Mouse (Mus musculus): ENCODE measurements at regions not wholly inside any gene's neighbourhood (a gene's known extent, or its start where the extent isn't known, plus 50 kb on each side); places are given as distances from the start of the nearest gene placed in this dataset.

DNA sequence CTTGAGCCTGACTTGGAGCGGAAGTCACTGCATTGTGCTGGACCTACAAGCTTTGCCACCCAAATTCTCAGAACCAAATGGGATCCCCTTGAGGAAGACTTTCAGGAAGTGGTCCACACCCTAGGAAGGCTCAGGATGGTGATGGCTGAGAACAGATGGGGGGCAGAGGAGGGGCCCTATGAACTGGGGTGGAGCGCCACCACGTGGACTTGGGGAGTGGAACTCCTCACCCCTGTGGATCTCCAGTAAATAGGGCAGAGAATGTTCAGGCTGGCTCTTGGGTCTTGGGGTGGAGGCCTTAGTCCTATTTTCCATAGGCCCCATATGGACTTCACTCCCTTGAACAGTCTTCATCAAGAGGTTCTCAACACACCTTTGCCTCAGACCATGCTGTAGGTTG lies 260.6 kb downstream of the Dysf start:
- H3K4me3 ChIP-seq (replicated peaks), result no peak overlapping the region
- H3K9me3 ChIP-seq (ENCODE audit: control insufficient read depth, low read length), result peaks cover 5% of the 10 kb centered on the region
- H3K27me3 ChIP-seq (ENCODE audit: control insufficient read depth), result no peaks in the 10 kb centered on the region
- H3K4me1 ChIP-seq (ENCODE audit: control insufficient read depth), result no peaks in the 10 kb centered on the region
- no peaks in the 10 kb centered on the region for H3K36me3 ChIP-seq (ENCODE audit: control insufficient read depth)
- no peak for TF ChIP-seq GATA1 (IDR thresholded peaks at IDR 0.05; ENCODE audit: low read length)
- no peak for TF ChIP-seq TAL1 (IDR thresholded peaks at IDR 0.05; ENCODE audit: low read length)

DNA sequence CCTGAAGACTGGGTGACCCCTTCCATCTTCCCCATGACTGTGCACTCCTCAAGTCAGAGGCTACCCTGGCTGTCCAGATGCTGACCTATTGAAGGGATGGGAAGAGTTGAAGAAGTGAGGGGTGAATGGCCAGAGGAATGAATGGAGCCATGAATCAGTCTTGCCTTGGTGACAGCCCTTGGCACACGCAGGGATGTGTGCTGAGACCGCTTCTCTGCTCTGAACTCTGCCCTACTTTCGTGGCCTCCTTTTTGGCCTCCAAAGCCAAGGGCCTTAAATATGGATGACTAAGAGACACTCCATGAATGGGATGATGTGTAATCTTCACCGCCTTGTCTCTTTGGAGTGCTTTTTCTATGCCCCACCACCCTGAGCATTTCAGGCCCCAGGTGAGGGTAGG lies 259.7 kb downstream of the Dysf start:
- H3K4me1 ChIP-seq (ENCODE audit: control insufficient read depth), result no peaks in the 10 kb centered on the region
- TF ChIP-seq TAL1 (IDR thresholded peaks at IDR 0.05; ENCODE audit: low read length), result no peak
- no peaks in the 10 kb centered on the region for H3K36me3 ChIP-seq (ENCODE audit: control insufficient read depth)
- no peaks in the 10 kb centered on the region for H3K9me3 ChIP-seq (ENCODE audit: control insufficient read depth, low read length)
- no peak overlapping the region for H3K4me3 ChIP-seq (replicated peaks)
- H3K27me3 ChIP-seq (ENCODE audit: control insufficient read depth), result no peaks in the 10 kb centered on the region

DNA sequence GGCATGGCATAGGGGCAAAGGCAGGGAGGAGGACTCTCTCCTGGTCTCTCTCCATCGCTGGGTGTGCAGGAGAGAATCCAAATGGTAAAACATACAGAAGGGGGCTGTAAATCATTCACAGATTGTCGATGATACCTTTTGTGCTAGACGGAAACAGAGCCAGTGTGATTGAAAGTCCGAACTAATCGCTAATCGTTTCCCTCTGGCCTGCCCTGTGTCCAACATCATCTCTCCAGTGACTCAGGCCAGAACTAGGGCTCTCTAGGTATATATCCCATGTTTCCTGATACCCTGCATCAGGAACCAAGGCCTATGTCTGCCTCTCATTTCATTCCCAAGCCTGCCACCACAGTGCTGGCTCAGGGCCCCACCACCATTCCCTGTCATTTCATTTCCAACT lies 259.1 kb downstream of the Dysf start:
- H3K36me3 ChIP-seq (ENCODE audit: control insufficient read depth), result no peaks in the 10 kb centered on the region
- H3K4me1 ChIP-seq (ENCODE audit: control insufficient read depth), result no peaks in the 10 kb centered on the region
- H3K4me3 ChIP-seq (replicated peaks), result no peak overlapping the region
- no peak for TF ChIP-seq GATA1 (IDR thresholded peaks at IDR 0.05; ENCODE audit: low read length)
- no peak for TF ChIP-seq TAL1 (IDR thresholded peaks at IDR 0.05; ENCODE audit: low read length)
- H3K9me3 ChIP-seq (ENCODE audit: control insufficient read depth, low read length), result no peaks in the 10 kb centered on the region
- no peaks in the 10 kb centered on the region for H3K27me3 ChIP-seq (ENCODE audit: control insufficient read depth)

DNA sequence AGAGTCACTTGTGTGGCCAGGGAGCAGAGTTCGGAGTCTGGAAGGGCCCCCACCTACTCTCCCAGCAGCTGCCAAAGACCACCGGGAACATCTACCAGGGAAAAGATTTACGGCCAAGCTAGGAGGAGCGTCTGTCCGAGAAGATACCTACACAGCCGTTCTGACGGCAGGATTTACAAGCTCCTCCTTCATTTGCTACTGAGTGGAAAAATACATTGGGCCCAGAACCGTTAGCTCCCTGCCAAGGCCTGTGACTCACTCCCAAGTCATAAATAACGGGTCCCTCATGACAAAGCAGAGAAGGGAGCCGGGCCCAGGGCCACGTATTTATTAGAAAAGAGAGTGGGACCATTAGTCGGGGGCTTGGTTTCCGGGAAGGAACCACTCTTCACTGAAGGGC lies 258.3 kb downstream of the Dysf start:
- TF ChIP-seq TAL1 (IDR thresholded peaks at IDR 0.05; ENCODE audit: low read length) (no peak), GATA1 (IDR thresholded peaks at IDR 0.05; ENCODE audit: low read length) (no peak)
- no peaks in the 10 kb centered on the region for H3K27me3 ChIP-seq (ENCODE audit: control insufficient read depth)
- no peaks in the 10 kb centered on the region for H3K4me1 ChIP-seq (ENCODE audit: control insufficient read depth)
- no peaks in the 10 kb centered on the region for H3K9me3 ChIP-seq (ENCODE audit: control insufficient read depth, low read length)
- no peaks in the 10 kb centered on the region for H3K36me3 ChIP-seq (ENCODE audit: control insufficient read depth)
- no peak overlapping the region for H3K4me3 ChIP-seq (replicated peaks)

DNA sequence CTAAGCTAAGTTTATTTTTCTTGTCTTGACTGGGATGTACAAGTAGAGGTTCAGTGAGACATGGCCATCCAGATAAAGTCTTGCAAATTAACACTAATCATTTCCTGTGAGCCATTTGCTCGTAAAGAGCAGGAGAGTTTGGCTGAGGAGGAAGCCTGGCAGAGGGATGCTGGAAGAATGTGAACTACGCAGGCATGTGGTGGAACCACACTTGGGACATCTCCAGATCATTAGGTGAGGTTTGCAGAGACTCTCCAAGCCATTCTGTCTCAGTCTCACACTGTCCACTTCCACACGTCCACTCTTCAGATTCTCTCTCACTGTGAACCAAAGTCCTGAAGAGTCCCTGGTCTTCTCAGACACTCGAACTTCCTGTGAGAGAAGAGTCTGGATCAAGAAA lies 256.3 kb downstream of the Dysf start:
- Histone ChIP-seq H3K27me3 (ENCODE audit: control insufficient read depth) (no peaks in the 10 kb centered on the region), H3K4me1 (ENCODE audit: control insufficient read depth) (no peaks in the 10 kb centered on the region), H3K36me3 (ENCODE audit: control insufficient read depth) (no peaks in the 10 kb centered on the region), H3K4me3 (replicated peaks) (no peak overlapping the region), H3K9me3 (ENCODE audit: control insufficient read depth, low read length) (no peaks in the 10 kb centered on the region)
- no peak for TF ChIP-seq GATA1 (IDR thresholded peaks at IDR 0.05; ENCODE audit: low read length)
- TF ChIP-seq TAL1 (IDR thresholded peaks at IDR 0.05; ENCODE audit: low read length), result no peak

DNA sequence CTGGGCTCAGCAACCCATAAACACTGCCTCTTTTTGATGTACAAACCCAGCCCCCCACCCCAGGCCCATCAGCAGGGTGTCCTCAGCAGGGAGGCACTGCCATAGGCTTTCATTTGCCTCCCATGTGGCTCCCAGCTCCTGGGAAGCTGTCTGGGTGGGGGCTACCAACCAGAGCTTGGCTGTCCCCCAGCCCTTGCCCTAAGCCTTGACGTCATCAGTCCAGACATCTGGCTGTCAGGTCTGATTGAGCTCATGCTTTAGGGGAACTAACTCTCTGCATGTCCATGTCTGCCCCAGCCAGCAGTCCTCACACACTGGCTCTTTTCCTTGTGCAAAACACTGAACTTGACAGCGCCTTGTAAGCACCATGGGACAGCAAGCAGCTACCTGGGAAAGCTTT lies 255.3 kb downstream of the Dysf start:
- Histone ChIP-seq H3K4me1 (ENCODE audit: control insufficient read depth) (no peaks in the 10 kb centered on the region), H3K27me3 (ENCODE audit: control insufficient read depth) (no peaks in the 10 kb centered on the region)
- TF ChIP-seq GATA1 (IDR thresholded peaks at IDR 0.05; ENCODE audit: low read length), result no peak
- TF ChIP-seq TAL1 (IDR thresholded peaks at IDR 0.05; ENCODE audit: low read length), result no peak

DNA sequence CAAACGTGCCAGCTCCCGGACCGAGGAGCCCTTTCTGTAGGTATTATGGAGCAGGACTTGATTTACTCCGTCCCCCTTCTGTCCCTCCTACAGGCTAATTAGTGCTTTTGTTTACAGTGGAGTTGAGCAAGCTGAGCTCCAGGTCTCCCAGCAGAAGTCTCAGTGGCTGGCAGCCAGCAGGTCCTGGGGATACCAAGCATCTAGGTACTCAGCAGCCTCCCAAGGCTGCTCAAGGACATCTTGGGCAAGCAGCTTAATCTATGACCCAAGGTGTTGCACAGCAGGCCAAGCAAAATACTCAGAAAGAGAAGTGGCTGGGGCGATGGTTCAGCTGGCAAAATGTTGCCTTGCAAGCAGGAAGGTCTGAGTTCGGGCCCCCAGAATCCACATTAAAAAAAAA lies 254.4 kb downstream of the Dysf start:
- Histone ChIP-seq H3K36me3 (ENCODE audit: control insufficient read depth) (no peaks in the 10 kb centered on the region), H3K9me3 (ENCODE audit: control insufficient read depth, low read length) (no peaks in the 10 kb centered on the region), H3K4me3 (replicated peaks) (no peak overlapping the region), H3K27me3 (ENCODE audit: control insufficient read depth) (no peaks in the 10 kb centered on the region), H3K4me1 (ENCODE audit: control insufficient read depth) (no peaks in the 10 kb centered on the region)
- TF ChIP-seq TAL1 (IDR thresholded peaks at IDR 0.05; ENCODE audit: low read length) (no peak), GATA1 (IDR thresholded peaks at IDR 0.05; ENCODE audit: low read length) (no peak)

More for the DNA sequence above, 255.3 kb downstream of the Dysf start:
- Histone ChIP-seq H3K36me3 (ENCODE audit: control insufficient read depth) (no peaks in the 10 kb centered on the region), H3K9me3 (ENCODE audit: control insufficient read depth, low read length) (no peaks in the 10 kb centered on the region), H3K4me3 (replicated peaks) (no peak overlapping the region)

DNA sequence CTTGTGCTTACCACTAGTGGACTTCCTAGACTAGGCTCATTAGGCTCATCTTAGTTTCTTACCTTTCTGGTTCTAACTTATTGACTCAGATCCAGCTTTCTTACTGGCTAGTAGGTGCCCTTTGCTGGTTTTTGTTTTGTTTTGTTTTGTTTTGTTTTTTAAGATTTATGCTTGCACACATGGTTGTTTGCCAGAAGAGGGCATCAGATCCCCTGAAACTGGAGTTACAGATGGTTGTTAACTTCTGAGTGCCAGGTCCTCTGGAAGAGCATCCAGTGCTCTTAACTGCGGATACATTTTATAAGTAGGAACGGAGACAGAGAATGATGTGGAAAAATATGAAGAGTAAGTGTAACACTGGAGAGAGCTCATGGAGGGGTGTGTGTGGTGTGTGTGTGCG lies 253.1 kb downstream of the Dysf start:
- H3K36me3 ChIP-seq (ENCODE audit: control insufficient read depth), result no peaks in the 10 kb centered on the region
- H3K4me3 ChIP-seq (replicated peaks), result no peak overlapping the region
- H3K4me1 ChIP-seq (ENCODE audit: control insufficient read depth), result no peaks in the 10 kb centered on the region
- TF ChIP-seq TAL1 (IDR thresholded peaks at IDR 0.05; ENCODE audit: low read length), result no peak
- no peak for TF ChIP-seq GATA1 (IDR thresholded peaks at IDR 0.05; ENCODE audit: low read length)
- no peaks in the 10 kb centered on the region for H3K9me3 ChIP-seq (ENCODE audit: control insufficient read depth, low read length)
- H3K27me3 ChIP-seq (ENCODE audit: control insufficient read depth), result no peaks in the 10 kb centered on the region

All from erythroblast, embryonic 14.5 days (primary cell).